Mouse (Mus musculus) liver, embryonic 11.5 days (tissue): ENCODE data around the gene Ankrd39. TPM values are rescaled to one million over a fixed set of nuclear protein-coding genes. Genes with fewer than 3 reads are reported as not detected.

Experiments
- ATAC-seq: fragments of 200-750 bp; cut with Nextera tagmentation; replicated peaks from 2 replicates; pipeline ENCODE4 v1.8.0; 2017; ENCODE audit warnings: moderate number of reproducible peaks, mild to moderate bottlenecking, moderate TSS enrichment, moderate library complexity; ENCODE audit not compliant: low FRiP score
- DNase-seq: peaks from one replicate; pipeline ENCODE4 v3.0.0-alpha.2; 2017; ENCODE audit warnings: low spot score
- H3K27ac ChIP-seq: fragments of 300-500 bp; sonication (generic); 2 replicates; pipeline ENCODE4 v1.5.1; 2014; ENCODE audit warnings: mild to moderate bottlenecking, low read depth, low read length, control low read depth
- H3K27me3 ChIP-seq: fragments of 300-500 bp; sonication (generic); replicated peaks from 2 replicates; pipeline ENCODE4 v1.6.1; 2014; ENCODE audit warnings: low read length, mixed read lengths; ENCODE audit not compliant: control insufficient read depth, insufficient read depth
- H3K36me3 ChIP-seq: fragments of 300-500 bp; sonication (generic); 2 replicates; pipeline ENCODE4 v1.6.1; 2014; ENCODE audit warnings: mild to moderate bottlenecking, low read length, moderate library complexity, mixed read lengths; ENCODE audit not compliant: control insufficient read depth, insufficient read depth
- H3K4me1 ChIP-seq: fragments of 300-500 bp; sonication (generic); replicated peaks from 2 replicates; pipeline ENCODE4 v1.6.1; 2014; ENCODE audit warnings: low read length, mixed read lengths; ENCODE audit not compliant: control insufficient read depth, insufficient read depth
- H3K4me2 ChIP-seq: fragments of 300-500 bp; sonication (generic); 2 replicates; pipeline ENCODE4 v1.6.1; 2014; ENCODE audit warnings: mild to moderate bottlenecking, control low read depth, moderate library complexity
- H3K4me3 ChIP-seq: fragments of 300-500 bp; sonication (generic); 2 replicates; pipeline ENCODE4 v1.5.1; 2014; ENCODE audit warnings: low read depth, low read length, control low read depth
- H3K9ac ChIP-seq: fragments of 300-500 bp; sonication (generic); 2 replicates; pipeline ENCODE4 v1.6.1; 2014; ENCODE audit warnings: low read depth, low read length, control low read depth
- H3K9me3 ChIP-seq: fragments of 300-500 bp; sonication (generic); 2 replicates; pipeline ENCODE4 v1.6.1; 2016; ENCODE audit warnings: low read length, inconsistent platforms, mixed read lengths; ENCODE audit not compliant: control insufficient read depth
- WGBS: fragments of 180-500 bp; shearing (Covaris S2); extraction: QIAGEN DNeasy Blood & Tissue Kit; methylation state at CpG from one replicate; pipeline ENCODE4 v1.1.7; 2014; 5-methylcytosine and 5-hydroxymethylcytosine counted together
- polyA plus RNA-seq: library from polyadenylated mRNA; unstranded; fragments of >200 nt; fragmentation: Nextera tagmentation; extraction: Ambion mirVana; gene quantifications from 2 replicates; pipeline ENCODE4 v1.2.1, GENCODE M21; 2014

Ankrd39 gene
- polyA plus RNA-seq, 1 experiment from 2014 or later, result 22.1 TPM

DNA sequence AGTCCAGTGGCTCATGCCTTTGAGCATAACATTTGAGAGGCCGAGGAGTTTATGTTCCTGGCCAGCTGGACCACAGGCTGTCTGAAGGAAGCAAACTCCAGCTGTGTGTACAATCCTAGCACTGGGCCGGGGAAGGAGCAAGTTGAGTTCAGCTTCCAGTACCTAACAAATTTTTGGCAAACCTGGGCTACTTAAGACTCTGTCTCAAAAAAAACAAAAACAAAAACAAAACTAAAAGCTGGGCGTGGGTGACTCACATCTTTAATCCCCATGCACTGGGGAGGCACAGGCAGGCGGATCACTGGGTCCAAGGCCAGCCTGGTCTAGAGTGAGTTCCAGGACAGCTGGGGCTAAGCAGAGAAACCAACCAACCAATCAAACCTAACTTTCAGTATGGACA, 21.5 kb upstream of the Ankrd39 start:
- ATAC-seq, result no peak
- no peak overlapping the region for H3K4me2 ChIP-seq
- 80% methylated on average over 4 of the region's 4 CpGs for WGBS

GRCm38 (mm10) chr1:36567818-36568603, 20.8 kb upstream of the Ankrd39 start:
- Histone ChIP-seq H3K36me3 (no peaks in the 10 kb centered on the region), H3K9me3 (no peaks in the 10 kb centered on the region), H3K9ac (no peak overlapping the region), H3K4me1 (peaks cover 19% of the 10 kb centered on the region), H3K4me2 (no peak overlapping the region), H3K27me3 (peaks cover 5% of the 10 kb centered on the region; the same call in 1 of the 2 replicates), H3K4me3 (no peak overlapping the region), H3K27ac (no peak overlapping the region)
- no peak for DNase-seq
- no peak for ATAC-seq
- WGBS, result 61% methylated on average over 21 of the region's 21 CpGs

More for the DNA sequence above, 21.5 kb upstream of the Ankrd39 start:
- DNase-seq, result no peak
- peaks cover 15% of the 10 kb centered on the region for H3K4me1 ChIP-seq
- H3K27me3 ChIP-seq, result peaks cover 5% of the 10 kb centered on the region; the same call in 1 of the 2 replicates
- no peak overlapping the region for H3K27ac ChIP-seq
- H3K4me3 ChIP-seq, result no peak overlapping the region
- no peak overlapping the region for H3K9ac ChIP-seq
- H3K9me3 ChIP-seq, result no peaks in the 10 kb centered on the region
- H3K36me3 ChIP-seq, result no peaks in the 10 kb centered on the region

GRCm38 (mm10) chr1:36566425-36566824, 19.2 kb upstream of the Ankrd39 start:
- no peaks in the 10 kb centered on the region for H3K9me3 ChIP-seq
- no peak overlapping the region for H3K4me3 ChIP-seq
- no peak for DNase-seq
- H3K4me2 ChIP-seq, result no peak overlapping the region
- H3K36me3 ChIP-seq, result no peaks in the 10 kb centered on the region
- 10% methylated on average over 2 of the region's 2 CpGs for WGBS
- H3K9ac ChIP-seq, result no peak overlapping the region
- no peak for ATAC-seq
- no peak overlapping the region for H3K27ac ChIP-seq
- peaks cover 27% of the 10 kb centered on the region for H3K4me1 ChIP-seq
- H3K27me3 ChIP-seq, result peaks cover 6% of the 10 kb centered on the region

GRCm38 (mm10) chr1:36564101-36564500, 16.9 kb upstream of the Ankrd39 start:
- H3K27me3 ChIP-seq, result peaks cover 29% of the 10 kb centered on the region

GRCm38 (mm10) chr1:36563632-36564031, 16.4 kb upstream of the Ankrd39 start:
- Histone ChIP-seq H3K36me3 (no peaks in the 10 kb centered on the region), H3K27me3 (peaks cover 33% of the 10 kb centered on the region)
- 60% methylated on average over 4 of the region's 4 CpGs for WGBS

More at GRCm38 (mm10) chr1:36564101-36564500, 16.9 kb upstream of the Ankrd39 start:
- Histone ChIP-seq H3K4me1 (peaks cover 28% of the 10 kb centered on the region), H3K27ac (no peak overlapping the region), H3K4me3 (no peak overlapping the region), H3K36me3 (no peaks in the 10 kb centered on the region), H3K9me3 (no peaks in the 10 kb centered on the region), H3K9ac (no peak overlapping the region), H3K4me2 (no peak overlapping the region)
- ATAC-seq (no peak), DNase-seq (no peak)
- 39% methylated on average over 6 of the region's 6 CpGs for whole genome bisulfite sequencing

GRCm38 (mm10) chr1:36563197-36563596, 16.0 kb upstream of the Ankrd39 start:
- H3K4me3 ChIP-seq, result no peak overlapping the region
- no peak for DNase-seq
- no peak overlapping the region for H3K27ac ChIP-seq
- peaks cover 34% of the 10 kb centered on the region for H3K4me1 ChIP-seq
- peaks cover 38% of the 10 kb centered on the region for H3K27me3 ChIP-seq
- H3K9me3 ChIP-seq, result no peaks in the 10 kb centered on the region
- no peak overlapping the region for H3K4me2 ChIP-seq
- 72% methylated on average over 2 of the region's 2 CpGs for WGBS
- H3K36me3 ChIP-seq, result no peaks in the 10 kb centered on the region
- no peak overlapping the region for H3K9ac ChIP-seq
- no peak for ATAC-seq

More at GRCm38 (mm10) chr1:36563632-36564031, 16.4 kb upstream of the Ankrd39 start:
- DNase-seq (no peak), ATAC-seq (no peak)
- Histone ChIP-seq H3K27ac (no peak overlapping the region), H3K4me1 (peaks cover 33% of the 10 kb centered on the region), H3K9me3 (no peaks in the 10 kb centered on the region), H3K4me3 (no peak overlapping the region), H3K9ac (no peak overlapping the region), H3K4me2 (no peak overlapping the region)

DNA sequence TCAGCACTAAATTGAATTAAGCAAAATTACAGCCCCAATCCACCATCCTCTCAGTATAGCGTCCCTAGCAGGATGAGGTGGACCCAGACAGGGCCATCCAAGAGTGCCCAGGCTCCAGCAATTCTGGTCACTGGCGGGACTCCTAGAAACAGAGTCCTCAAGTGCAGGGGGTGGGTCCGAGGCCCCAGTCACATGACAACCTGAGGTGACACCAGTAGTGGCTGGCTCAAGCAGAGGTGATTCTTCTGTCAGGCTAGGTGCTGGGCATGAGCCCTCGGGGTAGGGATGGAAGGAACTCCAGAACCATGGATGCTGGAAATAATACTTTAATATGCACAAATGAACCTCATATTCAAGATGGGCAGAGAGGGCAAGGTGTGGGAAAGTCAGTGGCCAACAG, 15.1 kb upstream of the Ankrd39 start:
- DNase-seq (no peak), ATAC-seq (no peak)
- Histone ChIP-seq H3K9ac (no peak overlapping the region), H3K4me2 (no peak overlapping the region), H3K36me3 (no peaks in the 10 kb centered on the region), H3K27ac (no peak overlapping the region), H3K27me3 (peaks cover 46% of the 10 kb centered on the region), H3K9me3 (no peaks in the 10 kb centered on the region), H3K4me1 (peaks cover 36% of the 10 kb centered on the region), H3K4me3 (no peak overlapping the region)
- WGBS, result 57% methylated on average over 4 of the region's 4 CpGs

- no peak overlapping the region for H3K27ac ChIP-seq
- H3K27me3 ChIP-seq, result peaks cover 56% of the 10 kb centered on the region
Observed at GRCm38 (mm10) chr1:36560903-36561302, 13.7 kb upstream of the Ankrd39 start.

DNA sequence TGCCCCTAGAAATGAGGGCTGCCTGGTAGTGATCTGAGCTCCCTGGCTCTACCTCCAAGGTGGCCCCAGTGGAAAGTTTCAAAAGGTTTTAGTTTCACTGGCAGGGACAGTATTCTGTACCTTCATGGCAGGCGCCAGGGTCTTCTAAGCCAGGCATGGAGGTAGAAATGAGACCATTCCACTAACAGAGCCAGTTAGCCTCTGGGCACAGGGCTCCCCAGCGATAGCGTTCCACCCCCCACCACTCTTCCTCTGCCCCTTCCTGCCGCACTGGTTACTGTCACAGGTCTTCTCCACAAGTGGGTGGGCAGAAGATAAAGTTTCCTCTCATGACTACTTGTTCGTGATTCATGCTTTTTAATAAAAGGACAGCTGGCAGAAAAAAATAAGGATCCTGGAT, 12.6 kb upstream of the Ankrd39 start:
- DNase-seq, result no peak
- no peaks in the 10 kb centered on the region for H3K9me3 ChIP-seq
- H3K9ac ChIP-seq, result no peak overlapping the region
- ATAC-seq, result no peak
- H3K4me2 ChIP-seq, result no peak overlapping the region
- WGBS, result 29% methylated on average over 5 of the region's 5 CpGs
- H3K27ac ChIP-seq, result no peak overlapping the region
- no peak overlapping the region for H3K4me3 ChIP-seq
- H3K27me3 ChIP-seq, result peaks cover 65% of the 10 kb centered on the region
- H3K36me3 ChIP-seq, result no peaks in the 10 kb centered on the region
- peaks cover 44% of the 10 kb centered on the region for H3K4me1 ChIP-seq

More at GRCm38 (mm10) chr1:36560903-36561302, 13.7 kb upstream of the Ankrd39 start:
- ATAC-seq, result no peak
- H3K4me2 ChIP-seq, result no peak overlapping the region
- no peaks in the 10 kb centered on the region for H3K9me3 ChIP-seq
- DNase-seq, result no peak
- no peak overlapping the region for H3K4me3 ChIP-seq
- no peaks in the 10 kb centered on the region for H3K36me3 ChIP-seq
- no peak overlapping the region for H3K9ac ChIP-seq
- WGBS, result 36% methylated on average over 6 of the region's 6 CpGs
- H3K4me1 ChIP-seq, result peaks cover 35% of the 10 kb centered on the region
